Mouse (Mus musculus): Measurements from ENCODE around the gene Hist1h4a. TPM values are rescaled to one million over a fixed set of nuclear protein-coding genes. Genes with fewer than 3 reads are reported as not detected.

The Hist1h4a gene
- total RNA-seq, 2 experiments from 2014 or later: 162 to 177 TPM

DNA sequence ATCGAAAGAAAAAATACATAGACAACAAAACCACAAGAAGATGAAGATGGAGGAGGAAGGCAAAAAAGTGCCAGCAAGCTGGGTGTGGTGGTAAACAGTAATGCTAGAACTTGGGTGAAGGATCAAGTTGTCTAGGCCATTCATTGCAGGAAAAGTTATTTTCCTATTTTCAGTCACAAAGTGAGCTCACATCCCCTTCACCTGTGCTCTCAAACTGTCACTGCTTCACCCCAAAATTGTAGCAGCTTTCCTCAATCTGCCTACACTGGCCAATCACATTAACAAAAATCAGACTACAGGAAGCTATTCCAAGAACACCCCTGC is 1.2 kb downstream of the Hist1h4a start:
- DNase-seq: no peak
- intact Hi-C loops (cut with DNase I): loop anchor here (5.0 to 10.0 kb wide), 3 partner anchors 1708 to 2005 kb away; partner anchors contain the start of genes Hist1h2ah, Hist1h2ak, Hist1h2bk and Hist1h2bn

DNA sequence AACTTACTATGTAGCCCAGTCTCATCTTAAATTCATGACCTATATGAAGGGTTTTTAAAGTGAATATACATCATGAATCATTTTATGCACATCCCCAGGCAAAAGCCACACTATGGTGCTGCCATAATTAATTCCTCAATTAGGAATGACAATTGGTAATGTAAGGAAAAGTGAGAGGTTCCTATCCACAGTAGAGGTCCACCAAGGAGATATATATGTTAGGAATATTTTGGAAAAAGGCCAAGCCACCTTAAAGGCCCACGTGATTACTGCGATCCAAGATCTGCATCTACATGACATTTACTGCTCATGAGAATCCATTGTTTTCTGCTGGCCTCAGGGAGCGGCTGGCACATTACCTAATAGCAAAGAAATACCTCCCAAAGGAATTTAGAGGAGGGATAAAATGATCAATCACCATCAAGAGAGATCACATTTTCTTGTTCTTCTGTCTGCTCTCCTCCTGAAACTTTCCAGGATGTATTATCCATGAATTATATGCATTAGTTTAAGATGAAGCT is 1.7 kb downstream of the Hist1h4a start:
- intact Hi-C loops (cut with DNase I): loop anchor here (5.0 to 10.0 kb wide), 2 partner anchors 1722 to 2005 kb away; partner anchors contain the start of genes Hist1h2ah, Hist1h2ak, Hist1h2bk and Hist1h2bn
- DNase-seq: no peak

DNA sequence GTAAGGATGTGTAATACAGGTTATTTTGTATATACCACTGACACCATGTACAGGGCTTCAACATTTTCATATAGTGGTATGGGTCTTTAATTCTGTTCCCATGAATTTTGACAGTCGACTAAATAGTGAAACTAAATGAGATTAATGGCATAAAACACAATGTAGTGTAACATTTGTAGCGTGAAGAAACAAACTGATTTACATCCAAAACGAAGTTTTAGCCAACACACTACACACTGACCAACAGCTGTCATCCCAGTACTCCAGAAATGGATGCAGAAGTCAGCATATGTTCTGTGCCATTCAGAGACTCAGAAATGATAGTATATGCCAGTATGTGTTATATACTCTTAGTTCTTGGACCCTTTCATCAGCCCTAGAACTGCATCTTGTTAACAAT is 3.1 kb downstream of the Hist1h4a start:
- intact Hi-C loops (cut with DNase I): loop anchor here (5.0 to 10.0 kb wide), 2 partner anchors 1721 to 2003 kb away; partner anchors contain the start of genes Hist1h2ah, Hist1h2ak, Hist1h2bk and Hist1h2bn
- no peak for DNase-seq

DNA sequence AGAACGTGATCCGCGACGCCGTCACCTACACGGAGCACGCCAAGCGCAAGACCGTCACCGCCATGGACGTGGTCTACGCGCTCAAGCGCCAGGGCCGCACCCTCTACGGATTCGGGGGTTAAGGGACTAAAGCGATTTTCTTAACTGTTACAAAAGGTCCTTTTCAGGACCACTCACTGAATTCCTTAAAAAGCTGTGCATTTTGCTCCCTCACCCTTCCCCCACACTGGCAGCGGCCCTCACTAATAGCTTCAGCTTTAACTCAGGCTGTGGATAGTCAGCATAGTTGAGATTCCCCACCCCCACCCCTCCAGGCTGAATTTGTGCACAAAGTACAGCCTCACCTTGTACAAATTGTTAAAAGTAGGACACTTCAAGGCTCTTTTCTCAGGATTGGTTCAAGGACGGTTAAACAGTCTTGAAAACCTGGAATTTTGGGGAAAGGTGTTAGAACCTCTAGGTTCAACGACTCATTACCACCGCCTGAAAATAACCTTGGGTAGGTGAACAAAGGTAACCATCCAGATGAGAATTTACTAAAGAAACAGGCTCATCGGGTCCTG is 3.7 kb downstream of the Hist1h4a start:
- intact Hi-C loops (cut with DNase I): loop anchor here (5.0 to 10.0 kb wide), 2 partner anchors 1720 to 2002 kb away; partner anchors contain the start of genes Hist1h2ah, Hist1h2ak, Hist1h2bk and Hist1h2bn
- no peak for DNase-seq

DNA sequence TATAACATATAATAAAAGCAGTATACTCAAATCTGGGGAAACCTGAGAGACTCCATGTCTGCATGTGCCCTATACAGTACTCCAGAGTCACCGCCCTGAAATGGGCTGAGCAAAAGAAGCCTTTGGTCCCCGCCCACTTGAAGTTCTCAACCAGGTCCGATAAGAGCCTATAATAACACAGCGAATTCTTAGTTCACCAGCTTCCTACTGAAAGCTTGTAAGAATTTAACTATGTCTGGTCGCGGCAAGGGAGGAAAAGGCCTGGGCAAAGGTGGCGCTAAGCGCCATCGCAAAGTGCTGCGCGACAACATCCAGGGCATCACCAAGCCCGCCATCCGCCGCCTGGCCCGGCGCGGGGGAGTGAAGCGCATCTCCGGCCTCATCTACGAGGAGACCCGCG is 4.2 kb downstream of the Hist1h4a start, which contains the start of gene Hist1h4b:
Gene Hist1h4b, plus strand, starts transcription at position 224 of the 400 bp plus-strand sequence.
- intact Hi-C loops (cut with DNase I): loop anchor here (5.0 to 10.0 kb wide), 2 partner anchors 1719 to 2002 kb away; partner anchors contain the start of genes Hist1h2ah, Hist1h2ak, Hist1h2bk and Hist1h2bn
- DNase-seq: peak; percentile 88 to 89

DNA sequence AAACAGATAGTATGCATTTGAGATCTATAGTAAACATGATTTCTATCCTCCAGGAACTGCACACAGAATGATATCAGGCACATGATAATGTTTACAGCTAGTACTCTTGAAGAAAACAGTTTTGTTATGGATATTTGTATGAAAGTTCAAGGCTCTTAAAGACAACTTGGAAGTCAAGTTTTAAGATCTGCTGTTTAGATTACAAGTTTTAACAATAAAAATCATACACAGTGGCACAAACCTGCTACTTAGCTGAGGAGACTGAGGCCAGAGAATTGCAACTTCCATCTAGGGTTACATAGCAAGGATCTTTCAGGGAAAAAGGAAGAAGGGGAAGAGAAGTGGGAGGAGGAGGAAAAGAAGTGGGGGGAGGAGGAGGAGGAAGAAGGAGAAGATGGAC is 6.0 kb downstream of the Hist1h4a start:
- DNase-seq: no peak
- intact Hi-C loops (cut with DNase I): loop anchor here (5.0 to 10.0 kb wide), 2 partner anchors 1718 to 2000 kb away; partner anchors contain the start of genes Hist1h2ah, Hist1h2ak, Hist1h2bk and Hist1h2bn

DNA sequence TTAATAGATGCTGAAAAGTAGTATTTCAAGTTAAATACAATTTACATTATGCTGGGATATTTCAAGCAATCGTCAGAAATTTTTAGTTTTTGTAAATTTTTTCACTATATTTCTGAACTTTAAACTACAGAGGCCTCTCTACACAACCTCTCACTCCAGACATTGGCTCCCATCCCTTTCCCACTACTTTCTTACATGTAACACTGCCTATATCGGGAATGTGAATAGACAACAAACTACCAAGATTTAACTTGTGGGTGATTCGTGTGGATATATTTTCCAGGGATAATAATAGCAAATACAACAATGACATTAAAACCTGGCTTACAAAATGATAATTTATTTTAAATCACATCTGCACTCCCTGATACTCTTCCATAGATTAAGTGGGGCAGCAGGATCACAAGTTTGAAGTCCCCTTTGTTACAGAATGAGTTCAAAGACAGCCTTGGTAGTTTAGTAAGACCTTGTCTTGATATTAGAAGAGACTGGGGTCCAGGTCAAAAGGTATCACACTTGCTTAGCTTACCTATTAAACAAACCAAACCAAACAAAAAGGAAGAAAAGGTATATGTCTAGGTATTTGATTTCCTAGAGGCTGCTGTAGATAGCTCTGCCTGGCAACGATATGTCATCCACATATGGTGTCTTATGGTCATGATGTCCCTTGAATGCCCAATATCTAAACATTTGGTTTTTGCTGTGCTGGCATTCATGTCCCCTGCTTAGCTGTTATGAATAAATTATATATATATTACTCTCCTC is 7.5 kb downstream of the Hist1h4a start:
- DNase-seq: no peak

DNA sequence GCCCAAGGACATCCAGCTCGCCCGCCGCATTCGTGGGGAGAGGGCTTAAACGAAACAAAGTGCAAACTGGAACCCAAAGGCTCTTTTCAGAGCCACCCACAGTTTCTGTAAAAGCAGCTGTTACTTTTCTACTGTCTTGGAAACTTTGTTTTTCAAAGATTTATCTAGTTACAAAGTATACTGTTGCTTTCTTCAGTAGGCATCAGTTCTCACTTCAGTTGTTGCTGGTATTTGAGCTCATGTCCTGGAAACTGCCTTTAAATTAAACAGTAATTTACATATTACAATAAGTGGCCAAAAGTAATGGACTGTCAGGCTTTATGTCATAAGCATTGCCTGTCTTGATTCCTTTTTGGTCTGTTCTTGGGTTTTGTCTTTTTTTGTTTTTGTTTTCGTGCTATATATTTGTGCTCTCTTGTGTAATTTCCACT is 8.3 kb downstream of the Hist1h4a start:
- intact Hi-C loops (cut with DNase I): loop anchor here (10.0 kb wide), 1 partner anchor 1998 kb away; the partner anchor contains the start of genes Hist1h2ak, Hist1h2bn and Hist1h4k
- no peak for DNase-seq

More for the DNA sequence above, 7.5 kb downstream of the Hist1h4a start:
- intact Hi-C loops (cut with DNase I): loop anchor here (10.0 kb wide), 1 partner anchor 1999 kb away; the partner anchor contains the start of genes Hist1h2ak, Hist1h2bn and Hist1h4k

DNA sequence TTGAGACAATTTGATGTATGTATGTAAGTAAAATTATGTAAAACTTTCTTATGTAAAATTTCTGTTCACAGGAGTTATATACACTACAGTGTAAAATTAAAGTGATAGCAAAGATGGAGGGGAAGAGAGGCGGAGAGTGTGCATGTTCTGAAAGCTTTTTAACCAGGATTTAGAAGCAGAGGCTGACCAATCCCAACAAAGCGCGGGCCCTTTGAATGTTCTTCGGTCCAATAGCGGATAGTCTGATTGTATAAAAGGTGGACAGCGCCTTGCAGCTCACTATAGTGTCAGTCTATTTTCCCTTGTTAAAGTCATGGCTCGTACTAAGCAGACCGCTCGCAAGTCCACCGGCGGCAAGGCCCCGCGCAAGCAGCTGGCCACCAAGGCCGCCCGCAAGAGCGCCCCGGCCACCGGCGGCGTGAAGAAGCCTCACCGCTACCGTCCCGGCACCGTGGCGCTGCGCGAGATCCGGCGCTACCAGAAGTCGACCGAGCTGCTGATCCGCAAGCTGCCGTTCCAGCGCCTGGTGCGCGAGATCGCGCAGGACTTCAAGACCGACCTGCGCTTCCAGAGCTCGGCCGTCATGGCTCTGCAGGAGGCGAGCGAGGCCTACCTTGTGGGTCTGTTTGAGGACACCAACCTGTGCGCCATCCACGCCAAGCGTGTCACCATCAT is 8.8 kb downstream of the Hist1h4a start, which contains the start of gene Hist1h3b:
Gene Hist1h3b, plus strand, starts transcription at position 201 of the 675 bp plus-strand sequence.
- intact Hi-C loops (cut with DNase I): loop anchor here (10.0 kb wide), 1 partner anchor 1997 kb away; the partner anchor contains the start of genes Hist1h2ak, Hist1h2bn and Hist1h4k
- DNase-seq: peak; percentile 91 to 92

DNA sequence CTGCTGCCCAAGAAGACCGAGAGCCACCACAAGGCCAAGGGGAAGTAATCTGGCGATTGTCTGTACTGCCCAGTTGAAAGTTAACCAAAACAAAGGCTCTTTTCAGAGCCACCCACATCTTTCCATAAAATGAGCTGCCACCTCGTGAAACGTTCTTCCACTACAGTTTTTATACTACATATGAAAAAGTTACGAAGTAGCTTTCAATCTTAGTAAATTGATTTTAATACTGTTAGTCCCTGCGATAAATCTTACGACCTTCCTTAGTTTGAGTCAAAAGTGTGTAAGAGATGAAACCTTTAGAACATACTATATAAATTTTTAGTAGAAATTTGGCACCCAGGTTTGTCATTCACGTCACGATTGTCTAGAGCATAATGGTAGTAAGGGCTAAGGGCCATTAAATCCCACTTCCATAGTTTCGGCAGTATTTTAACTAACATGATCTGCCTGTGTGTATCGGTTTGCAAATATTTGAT is 9.5 kb downstream of the Hist1h4a start:
- DNase-seq: no peak
- intact Hi-C loops (cut with DNase I): loop anchor here (10.0 kb wide), 1 partner anchor 1997 kb away; the partner anchor contains the start of genes Hist1h2ak, Hist1h2bn and Hist1h4k

DNA sequence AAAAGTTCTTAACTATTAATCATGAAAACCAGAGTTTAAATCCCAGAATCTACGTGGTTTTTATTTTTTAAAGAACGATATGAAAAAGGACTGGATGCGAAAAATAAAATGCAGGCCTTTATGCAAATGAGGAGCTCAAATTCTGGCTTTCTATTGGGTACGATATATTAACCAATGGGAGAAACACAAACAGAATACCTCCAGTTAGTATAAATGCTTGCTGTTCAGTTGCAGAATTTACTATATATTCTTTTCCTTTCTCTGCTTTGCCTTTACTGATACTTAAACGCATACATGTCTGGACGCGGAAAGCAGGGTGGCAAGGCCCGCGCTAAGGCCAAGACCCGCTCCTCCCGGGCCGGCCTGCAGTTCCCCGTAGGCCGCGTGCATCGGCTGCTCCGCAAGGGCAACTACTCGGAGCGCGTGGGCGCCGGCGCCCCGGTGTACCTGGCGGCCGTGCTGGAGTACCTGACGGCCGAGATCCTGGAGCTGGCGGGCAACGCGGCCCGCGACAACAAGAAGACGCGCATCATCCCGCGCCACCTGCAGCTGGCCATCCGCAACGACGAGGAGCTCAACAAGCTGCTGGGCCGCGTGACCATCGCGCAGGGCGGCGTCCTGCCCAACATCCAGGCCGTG is 10.1 kb downstream of the Hist1h4a start, which contains the start of gene Hist1h2ab:
Gene Hist1h2ab, plus strand, starts transcription at position 288 of the 639 bp plus-strand sequence.
- DNase-seq: peak; percentile 59 to 69
- intact Hi-C loops (cut with DNase I): loop anchor here (10.0 kb wide), 1 partner anchor 1996 kb away; the partner anchor contains the start of genes Hist1h2ak, Hist1h2bn and Hist1h4k

DNA sequence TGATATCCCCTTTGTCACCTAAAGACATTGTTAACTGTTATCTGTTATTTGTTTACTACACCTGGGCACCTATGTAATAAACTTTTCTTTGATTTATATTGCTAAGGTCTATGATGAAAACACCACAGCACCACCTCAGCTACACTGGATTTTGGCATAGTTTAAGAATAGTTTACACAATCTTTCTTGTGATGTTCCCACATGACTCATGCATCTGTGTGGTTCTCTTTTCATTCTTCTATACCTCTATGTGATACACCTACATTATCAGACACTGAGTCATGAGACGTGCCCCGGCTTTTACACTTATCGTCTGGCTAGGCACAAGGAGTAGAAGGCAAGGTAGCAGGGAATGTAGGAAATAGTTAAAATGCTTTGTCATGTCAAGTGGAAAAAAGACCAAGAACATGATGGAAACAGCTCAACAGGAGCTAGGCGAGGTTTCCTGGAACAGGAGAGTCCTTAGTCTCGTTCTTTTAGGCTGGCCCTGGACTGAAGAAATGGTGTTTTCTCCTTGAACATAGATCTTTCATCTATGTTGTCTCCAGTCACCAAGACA is 11.4 kb downstream of the Hist1h4a start:
- DNase-seq: no peak
- intact Hi-C loops (cut with DNase I): loop anchor here (5.0 to 10.0 kb wide), 4 partner anchors 215 to 1995 kb away; partner anchors contain the start of genes Hist1h2af, Hist1h2ag, Hist1h2ak and Hist1h2bj

DNA sequence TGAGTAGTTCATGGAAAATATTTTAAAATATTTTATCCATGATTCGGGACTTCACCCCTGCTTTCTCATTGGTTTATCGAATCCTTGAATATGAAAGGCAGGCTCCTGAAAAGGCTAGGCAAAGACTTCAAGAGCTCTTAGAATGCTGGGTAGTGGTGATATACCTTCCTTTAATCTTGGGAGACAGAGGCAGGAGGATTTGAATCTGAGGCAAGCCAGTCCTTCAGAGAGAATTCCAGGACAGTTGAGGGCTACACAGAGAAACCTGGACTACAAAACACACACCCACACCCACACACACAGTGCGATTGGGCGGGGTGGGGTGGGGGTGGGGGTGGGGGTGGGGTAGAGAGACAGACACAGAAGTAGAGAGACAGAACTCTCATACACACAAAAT is 13.1 kb downstream of the Hist1h4a start:
- DNase-seq: no peak
- intact Hi-C loops (cut with DNase I): loop anchor here (5.0 to 10.0 kb wide), 3 partner anchors 213 to 1923 kb away; partner anchors contain the start of genes Hist1h2af, Hist1h2ag, Hist1h2bj and Hist1h3g

DNA sequence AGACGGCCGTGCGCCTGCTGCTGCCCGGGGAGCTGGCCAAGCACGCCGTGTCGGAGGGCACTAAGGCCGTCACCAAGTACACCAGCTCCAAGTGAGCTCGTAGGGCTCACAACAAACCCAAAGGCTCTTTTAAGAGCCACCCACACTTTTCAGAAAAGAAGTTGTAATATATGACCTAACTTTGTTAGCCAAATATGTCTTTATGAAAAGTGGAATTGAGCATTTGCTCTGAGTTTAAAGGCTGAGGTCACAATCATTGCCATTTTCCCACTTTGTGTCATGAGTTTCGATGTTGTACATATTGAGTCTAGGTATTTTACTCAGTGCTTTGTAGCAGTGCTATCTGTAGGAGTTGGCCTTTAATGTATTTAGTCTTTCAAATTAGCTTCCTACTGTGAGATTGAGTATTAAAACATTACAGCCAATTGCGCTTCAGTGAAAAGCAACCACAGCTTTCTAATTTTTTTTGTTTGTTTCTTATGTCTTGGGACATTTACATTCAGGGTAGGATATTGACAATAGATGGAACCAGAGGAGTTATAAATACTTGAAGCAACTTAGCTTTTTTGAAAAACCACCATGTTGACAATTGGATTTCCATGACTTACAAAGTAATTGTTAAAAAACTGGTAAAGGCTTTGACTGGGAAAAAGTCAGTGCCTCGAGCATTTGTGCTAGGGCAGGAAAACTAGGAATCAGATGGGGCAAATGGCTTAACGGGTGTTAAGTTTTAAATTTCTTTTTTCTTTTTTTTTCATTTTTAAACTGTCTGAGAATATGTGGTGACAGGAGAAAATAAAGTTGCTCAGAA is 13.7 kb downstream of the Hist1h4a start:
- intact Hi-C loops (cut with DNase I): loop anchor here (5.0 to 10.0 kb wide), 3 partner anchors 212 to 1922 kb away; partner anchors contain the start of genes Hist1h2af, Hist1h2ag, Hist1h2bj and Hist1h3g

DNA sequence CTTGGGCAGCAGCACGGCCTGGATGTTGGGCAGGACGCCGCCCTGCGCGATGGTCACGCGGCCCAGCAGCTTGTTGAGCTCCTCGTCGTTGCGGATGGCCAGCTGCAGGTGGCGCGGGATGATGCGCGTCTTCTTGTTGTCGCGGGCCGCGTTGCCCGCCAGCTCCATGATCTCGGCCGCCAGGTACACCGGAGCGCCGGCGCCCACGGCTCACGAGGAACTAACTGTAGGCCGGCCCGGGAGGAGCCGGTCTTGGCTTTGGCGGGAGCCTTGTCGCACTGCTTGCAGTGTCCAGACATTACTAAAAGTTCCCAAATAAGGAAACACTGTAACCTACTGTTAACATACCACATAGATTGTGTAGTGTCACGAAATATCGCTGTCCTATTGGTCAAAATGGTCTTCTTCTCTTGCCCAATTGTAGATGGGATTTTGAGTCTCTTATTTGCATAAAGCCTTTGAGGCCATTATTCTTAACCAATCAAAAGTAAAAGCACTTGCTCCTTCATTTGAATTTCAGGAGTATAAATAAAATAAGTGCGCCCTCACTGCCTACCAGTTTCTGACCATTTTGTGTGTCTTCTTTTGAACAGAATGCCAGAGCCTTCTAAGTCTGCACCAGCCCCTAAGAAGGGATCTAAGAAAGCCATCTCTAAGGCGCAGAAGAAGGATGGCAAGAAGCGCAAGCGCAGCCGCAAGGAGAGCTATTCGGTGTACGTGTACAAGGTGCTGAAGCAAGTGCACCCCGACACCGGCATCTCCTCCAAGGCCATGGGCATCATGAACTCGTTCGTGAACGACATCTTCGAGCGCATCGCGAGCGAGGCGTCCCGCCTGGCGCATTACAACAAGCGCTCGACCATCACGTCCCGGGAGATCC is 14.6 kb downstream of the Hist1h4a start, which contains the start of gene Hist1h2bb:
Gene Hist1h2bb, plus strand, starts transcription at position 534 of the 880 bp plus-strand sequence.
- DNase-seq: peak; percentile 82
- intact Hi-C loops (cut with DNase I): loop anchor here (5.0 to 10.0 kb wide), 3 partner anchors 212 to 1922 kb away; partner anchors contain the start of genes Hist1h2af, Hist1h2ag, Hist1h2bj and Hist1h3g

More for the DNA sequence above, 13.7 kb downstream of the Hist1h4a start:
- DNase-seq: no peak

Data from heart, postnatal 10 days (tissue).